Mouse (Mus musculus) intestine, postnatal 0 days (tissue): ENCODE measurements around the gene Arhgef25. TPM values are rescaled to one million over a fixed set of nuclear protein-coding genes. Genes with fewer than 3 reads are reported as not detected.

Source experiments
- ATAC-seq: fragments of 200-750 bp; cut with Nextera tagmentation; 2 replicates; pipeline ENCODE4 v1.8.0; 2017; ENCODE audit warnings: mild to moderate bottlenecking, moderate TSS enrichment, moderate library complexity
- H3K27ac ChIP-seq: fragments of 300-500 bp; sonication (generic); 2 replicates; pipeline ENCODE4 v1.5.1; 2014; ENCODE audit warnings: mild to moderate bottlenecking, low read depth, low read length, moderate library complexity
- H3K27me3 ChIP-seq: fragments of 300-500 bp; sonication (generic); replicated peaks from 2 replicates; pipeline ENCODE4 v1.6.1; 2014; ENCODE audit warnings: low read length, mixed read lengths; ENCODE audit not compliant: control insufficient read depth, insufficient read depth
- H3K36me3 ChIP-seq: fragments of 300-500 bp; sonication (generic); 2 replicates; pipeline ENCODE4 v1.6.1; 2014; ENCODE audit warnings: mild to moderate bottlenecking, moderate library complexity; ENCODE audit not compliant: control insufficient read depth, insufficient read depth
- H3K4me1 ChIP-seq: fragments of 300-500 bp; sonication (generic); replicated peaks from 2 replicates; pipeline ENCODE4 v1.6.1; 2014; ENCODE audit warnings: antibody characterized with exemption, low read length, mixed read lengths; ENCODE audit not compliant: control insufficient read depth, insufficient read depth
- H3K4me2 ChIP-seq: fragments of 300-500 bp; sonication (generic); replicated peaks from 2 replicates; pipeline ENCODE4 v1.6.1; 2014; ENCODE audit warnings: low read depth, mild to moderate bottlenecking, moderate library complexity
- H3K4me3 ChIP-seq: fragments of 300-500 bp; sonication (generic); 2 replicates; pipeline ENCODE4 v1.5.1; 2014; ENCODE audit warnings: low read depth, low read length
- H3K9ac ChIP-seq: fragments of 300-500 bp; sonication (generic); 2 replicates; pipeline ENCODE4 v1.6.1; 2014; ENCODE audit warnings: mild to moderate bottlenecking, low read depth, low read length
- H3K9me3 ChIP-seq: fragments of 300-500 bp; sonication (generic); 2 replicates; pipeline ENCODE4 v1.6.1; 2016; ENCODE audit warnings: mixed run types; ENCODE audit not compliant: control insufficient read depth
- CTCF ChIP-seq: sonication (generic); IDR thresholded peaks from 2 replicates; pipeline ENCODE4 v1.5.1; 2016; ENCODE audit warnings: low read depth, mild to moderate bottlenecking, control low read depth, antibody characterized with exemption, moderate library complexity
- WGBS: fragments of 180-500 bp; shearing (Covaris S2); extraction: QIAGEN DNeasy Blood & Tissue Kit; methylation state at CpG from one replicate; pipeline ENCODE4 v1.1.7; 2014; 5-methylcytosine and 5-hydroxymethylcytosine counted together
- polyA plus RNA-seq: library from polyadenylated mRNA; unstranded; fragments of >200 nt; fragmentation: Nextera tagmentation; extraction: Ambion mirVana; gene quantifications from 2 replicates; pipeline ENCODE4 v1.2.1, GENCODE M21; 2015

Arhgef25 gene
- polyA plus RNA-seq, 1 experiment from 2014 or later = 14.4 TPM

- peak; percentile 83 for TF ChIP-seq CTCF
- WGBS = 19% methylated on average over 4 of the region's 4 CpGs
- no peaks in the 10 kb centered on the region for H3K9me3 ChIP-seq
- no peaks in the 10 kb centered on the region for H3K36me3 ChIP-seq
- no peak overlapping the region for H3K4me2 ChIP-seq
- no peak overlapping the region for H3K27ac ChIP-seq
- H3K4me1 ChIP-seq = no peaks in the 10 kb centered on the region
- no peak overlapping the region for H3K9ac ChIP-seq
- no peak for ATAC-seq
- H3K27me3 ChIP-seq = no peaks in the 10 kb centered on the region
- H3K4me3 ChIP-seq = no peak overlapping the region
Observed at GRCm38 (mm10) chr10:127228897-127229296, 39.0 kb upstream of the Arhgef25 start.

GRCm38 (mm10) chr10:127227163-127227562 is 37.3 kb upstream of the Arhgef25 start:
- Histone ChIP-seq H3K27me3 (no peaks in the 10 kb centered on the region), H3K4me2 (no peak overlapping the region), H3K27ac (no peak overlapping the region), H3K4me1 (no peaks in the 10 kb centered on the region), H3K9ac (no peak overlapping the region), H3K36me3 (no peaks in the 10 kb centered on the region), H3K4me3 (no peak overlapping the region), H3K9me3 (no peaks in the 10 kb centered on the region)
- no peak for ATAC-seq
- 78% methylated on average over 8 of the region's 8 CpGs for WGBS
- no peak for TF ChIP-seq CTCF

- no peak overlapping the region for H3K4me3 ChIP-seq
- ATAC-seq = no peak
Observed at GRCm38 (mm10) chr10:127226318-127226895, 36.5 kb upstream of the Arhgef25 start.

GRCm38 (mm10) chr10:127225732-127226131 is 35.8 kb upstream of the Arhgef25 start:
- Histone ChIP-seq H3K4me1 (no peaks in the 10 kb centered on the region), H3K27ac (no peak overlapping the region), H3K9ac (no peak overlapping the region), H3K4me3 (no peak overlapping the region), H3K36me3 (no peaks in the 10 kb centered on the region), H3K27me3 (no peaks in the 10 kb centered on the region), H3K4me2 (no peak overlapping the region), H3K9me3 (no peaks in the 10 kb centered on the region)
- ATAC-seq = no peak
- WGBS = 49% methylated on average over 10 of the region's 10 CpGs
- TF ChIP-seq CTCF = no peak

More at GRCm38 (mm10) chr10:127226318-127226895, 36.5 kb upstream of the Arhgef25 start:
- H3K36me3 ChIP-seq = no peaks in the 10 kb centered on the region
- TF ChIP-seq CTCF = peak; percentile 63
- WGBS = 72% methylated on average over 8 of the region's 8 CpGs
- no peak overlapping the region for H3K4me2 ChIP-seq
- no peaks in the 10 kb centered on the region for H3K27me3 ChIP-seq
- no peak overlapping the region for H3K9ac ChIP-seq
- no peaks in the 10 kb centered on the region for H3K4me1 ChIP-seq
- no peaks in the 10 kb centered on the region for H3K9me3 ChIP-seq
- no peak overlapping the region for H3K27ac ChIP-seq

- no peaks in the 10 kb centered on the region for H3K27me3 ChIP-seq
- WGBS = 57% methylated on average over 6 of the region's 6 CpGs
- H3K4me3 ChIP-seq = no peak overlapping the region
- no peaks in the 10 kb centered on the region for H3K36me3 ChIP-seq
- peaks cover 3% of the 10 kb centered on the region; the same call in 1 of the 2 replicates for H3K9me3 ChIP-seq
- TF ChIP-seq CTCF = no peak
- no peak overlapping the region for H3K27ac ChIP-seq
- no peak overlapping the region for H3K4me2 ChIP-seq
- ATAC-seq = no peak
- no peak overlapping the region for H3K9ac ChIP-seq
- no peaks in the 10 kb centered on the region for H3K4me1 ChIP-seq
Observed at GRCm38 (mm10) chr10:127225213-127225612, 35.3 kb upstream of the Arhgef25 start.

GRCm38 (mm10) chr10:127218339-127218738 is 28.5 kb upstream of the Arhgef25 start:
- Histone ChIP-seq H3K27ac (no peak overlapping the region), H3K27me3 (no peaks in the 10 kb centered on the region), H3K4me2 (no peak overlapping the region), H3K4me3 (no peak overlapping the region), H3K9ac (no peak overlapping the region), H3K36me3 (no peaks in the 10 kb centered on the region), H3K4me1 (no peaks in the 10 kb centered on the region), H3K9me3 (peaks cover 4% of the 10 kb centered on the region; the same call in 1 of the 2 replicates)
- 93% methylated on average over 2 of the region's 2 CpGs for WGBS
- no peak for TF ChIP-seq CTCF
- no peak for ATAC-seq

- Histone ChIP-seq H3K4me1 (no peaks in the 10 kb centered on the region), H3K36me3 (no peaks in the 10 kb centered on the region), H3K27ac (no peak overlapping the region), H3K4me2 (no peak overlapping the region), H3K4me3 (no peak overlapping the region), H3K27me3 (no peaks in the 10 kb centered on the region), H3K9ac (no peak overlapping the region), H3K9me3 (peaks cover 4% of the 10 kb centered on the region; the same call in 1 of the 2 replicates)
- no peak for ATAC-seq
- no peak for TF ChIP-seq CTCF
Observed at GRCm38 (mm10) chr10:127217177-127217576, 27.3 kb upstream of the Arhgef25 start.
